Mouse (Mus musculus): ENCODE measurements around the gene Oprd1. TPM values are rescaled to one million over a fixed set of nuclear protein-coding genes. Genes with fewer than 3 reads are reported as not detected.

The Oprd1 gene
- polyA plus RNA-seq, 2 experiments from 2014 or later = not detected

Other genes with a start within 250 kb of the Oprd1 start
- not detected for gene Tmem200b, start 222.7 kb downstream of the Oprd1 start, polyA plus RNA-seq (2017; shearing (Covaris generic))
- not detected for gene Gm10300, start 69.8 kb downstream of the Oprd1 start, polyA plus RNA-seq (2017; shearing (Covaris generic))
- 10 to 100 TPM; 26.9 to 27.1 TPM for gene Epb41, start 69.2 kb downstream of the Oprd1 start, polyA plus RNA-seq (2017; shearing (Covaris generic))
- 100 to 1,000 TPM in 1 of 2 experiments, 10 to 100 TPM in 1; 91.1 to 128 TPM for gene Ythdf2, start 67.8 kb upstream of the Oprd1 start, polyA plus RNA-seq (2017; shearing (Covaris generic))
- 10 to 100 TPM; 13.8 to 13.9 TPM for gene Gmeb1, start 117.1 kb upstream of the Oprd1 start, polyA plus RNA-seq (2017; shearing (Covaris generic))
- gene Taf12, start 129.9 kb upstream of the Oprd1 start, polyA plus RNA-seq (2017; shearing (Covaris generic)) = 10 to 100 TPM; 74.6 to 89.5 TPM
- gene Rab42, start 158.9 kb upstream of the Oprd1 start, polyA plus RNA-seq (2017; shearing (Covaris generic)) = not detected
- 10 to 100 TPM; 36.0 to 41.5 TPM for gene Trnau1ap, start 185.1 kb upstream of the Oprd1 start, polyA plus RNA-seq (2017; shearing (Covaris generic))
- gene Rcc1, start 209.1 kb upstream of the Oprd1 start, polyA plus RNA-seq (2017; shearing (Covaris generic)) = 10 to 100 TPM in 1 of 2 experiments, 1 to 10 TPM in 1; 9.5 to 25.2 TPM